Mouse (Mus musculus) frontal cortex, adult (tissue): ENCODE data around the gene Repin1.

Experiments
- ATAC-seq: cut with Nextera tagmentation; 2 replicates; pipeline ENCODE4 v1.9.2; 2017; ENCODE audit warnings: mild to moderate bottlenecking, moderate library complexity, mixed read lengths; ENCODE audit not compliant: low TSS enrichment

The Repin1 gene

DNA sequence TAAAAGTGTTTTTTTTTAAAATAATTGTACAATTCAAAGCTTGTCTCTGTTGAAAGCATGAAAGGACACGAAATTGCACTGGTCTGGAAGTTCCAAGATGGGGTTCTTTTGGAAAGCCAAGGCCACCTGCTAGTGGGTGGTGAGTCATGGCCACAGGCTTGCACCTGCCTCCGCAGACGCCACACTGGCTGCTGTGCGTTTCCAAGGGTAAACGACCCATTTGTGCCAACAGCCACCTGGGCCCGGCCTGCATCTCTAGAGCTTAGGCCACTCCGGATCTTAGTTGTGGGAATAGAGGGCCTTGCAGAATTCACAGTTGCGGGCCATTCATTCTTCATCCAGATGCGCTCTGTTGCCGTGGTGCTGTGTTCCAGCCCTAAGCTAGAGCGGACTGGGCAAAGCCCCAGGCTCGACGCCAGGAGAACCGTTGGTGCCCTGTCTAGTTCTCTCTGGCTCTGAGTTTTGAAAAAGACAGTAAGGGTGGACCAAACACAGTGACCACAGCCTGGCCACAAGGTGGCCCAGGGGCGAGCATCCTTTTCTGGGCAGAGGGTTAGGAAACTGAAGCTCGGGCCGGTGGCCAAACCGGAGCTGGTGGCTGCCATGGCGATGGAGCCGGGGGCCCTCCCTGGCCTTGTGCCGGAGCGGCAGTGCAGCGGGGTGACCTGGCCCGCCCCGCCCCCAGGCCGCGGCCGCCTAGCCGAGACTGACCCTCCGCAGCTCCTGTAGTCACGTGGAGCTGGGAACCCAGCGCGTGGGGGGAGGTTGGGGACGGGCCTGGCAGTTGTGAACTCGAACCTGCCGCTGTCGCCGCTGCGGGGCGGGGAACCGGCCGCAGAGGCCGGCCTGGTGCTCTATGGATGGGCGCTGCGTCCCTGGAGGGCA, at the start of gene Repin1, which contains the start of gene Gm44965:
Gene Repin1, plus strand, starts transcription at position 726 of the 885 bp plus-strand sequence.
Gene Gm44965, plus strand, starts transcription at position 784 of the 885 bp plus-strand sequence.
- peak; percentile 56 for ATAC-seq

DNA sequence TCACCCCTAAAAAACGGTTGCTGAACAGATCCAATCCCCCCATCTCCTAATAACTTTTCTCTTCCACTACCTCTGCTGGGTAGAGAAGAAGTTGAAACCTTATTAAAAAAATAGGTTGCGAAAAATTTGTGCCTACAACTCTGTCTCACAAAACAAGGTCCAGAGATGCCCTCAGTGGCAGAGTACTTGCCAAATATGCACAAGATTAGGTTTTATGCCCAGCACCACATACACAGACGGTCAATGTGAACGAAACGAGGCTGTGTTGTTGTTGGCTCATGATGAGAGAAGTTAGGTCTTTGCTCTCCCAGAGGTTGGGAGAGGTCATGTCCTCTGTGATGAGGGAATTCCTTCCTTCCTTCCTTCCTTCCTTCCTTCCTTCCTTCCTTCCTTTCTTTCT, 48.4 kb upstream of the Repin1 start:
- no peak for ATAC-seq

DNA sequence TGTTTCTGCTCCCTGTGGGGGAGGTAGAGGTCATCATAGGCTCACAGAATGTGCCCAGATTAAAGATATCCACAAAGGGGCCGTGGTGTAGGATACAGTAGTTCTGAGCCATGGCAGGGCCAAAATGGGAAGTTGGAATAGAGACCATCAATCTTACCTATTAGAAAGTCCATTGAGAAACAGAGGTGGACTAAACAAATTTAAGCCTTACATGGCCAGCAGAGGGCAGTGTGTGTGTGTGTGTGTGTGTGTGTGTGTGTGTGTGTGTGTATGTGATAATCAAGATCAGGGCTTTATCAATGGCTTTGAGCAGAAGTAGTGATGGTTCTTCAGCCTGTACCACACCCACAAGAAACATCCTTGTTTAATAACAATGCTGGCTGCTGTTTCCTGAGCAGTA, 47.4 kb upstream of the Repin1 start:
- ATAC-seq, result no peak

DNA sequence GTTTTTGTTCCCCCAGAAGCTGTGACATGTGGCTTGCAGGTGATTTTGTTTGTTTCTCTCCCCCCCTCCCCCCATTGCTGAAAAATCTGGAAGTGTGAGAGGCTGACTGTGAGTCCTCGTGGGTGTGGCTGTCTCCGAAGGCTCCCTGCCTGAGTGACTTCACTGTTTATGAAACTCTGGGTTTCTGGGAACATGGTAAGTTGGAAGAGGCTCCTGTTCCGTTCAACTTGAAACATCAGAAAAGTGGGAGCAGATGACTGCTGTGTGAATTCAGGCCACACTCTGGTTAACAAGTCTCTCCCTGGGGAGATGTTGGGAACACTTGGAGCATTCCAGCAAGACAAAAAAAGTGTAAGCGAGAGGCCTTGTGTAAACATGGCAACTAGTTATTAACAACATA, 46.8 kb upstream of the Repin1 start:
- no peak for ATAC-seq

DNA sequence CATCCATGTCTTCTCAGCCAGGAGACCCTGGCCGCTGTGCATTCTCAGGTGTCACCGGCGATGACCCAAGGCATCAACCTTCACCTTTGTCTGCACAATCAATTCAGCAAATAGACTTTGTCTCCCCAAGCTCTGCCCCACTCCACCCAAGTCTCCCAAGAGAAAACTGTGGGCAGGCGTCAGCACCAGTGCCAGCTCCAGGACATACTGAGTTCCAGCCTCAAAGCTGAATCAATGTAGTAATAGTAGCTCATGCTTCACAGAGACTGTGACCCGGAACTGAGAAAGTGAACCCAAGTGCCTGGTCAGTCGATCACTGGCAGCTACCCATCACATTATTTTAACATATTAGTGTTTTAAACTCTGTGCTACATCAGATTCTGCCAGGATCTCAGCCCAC, 45.4 kb upstream of the Repin1 start:
- no peak for ATAC-seq

DNA sequence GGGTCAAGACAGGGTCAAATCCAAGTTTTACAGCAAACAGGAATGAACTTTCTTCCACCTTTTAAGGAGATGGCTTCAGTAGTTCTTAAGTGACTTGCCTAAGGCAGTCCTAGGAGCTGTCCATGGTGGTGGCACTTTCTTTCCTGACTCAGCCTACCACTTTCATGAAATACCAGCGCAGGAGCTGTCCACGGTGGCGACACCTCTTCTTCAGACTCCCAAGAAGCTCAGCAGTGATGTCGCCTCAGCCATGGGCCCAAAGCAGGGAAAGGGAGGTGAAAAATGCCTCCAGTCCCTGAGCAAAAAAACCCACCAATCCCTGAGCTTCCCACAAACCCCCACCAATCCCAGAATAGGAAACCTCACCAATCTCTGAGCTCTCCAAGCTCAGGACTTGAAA, 40.8 kb upstream of the Repin1 start:
- ATAC-seq, result no peak

DNA sequence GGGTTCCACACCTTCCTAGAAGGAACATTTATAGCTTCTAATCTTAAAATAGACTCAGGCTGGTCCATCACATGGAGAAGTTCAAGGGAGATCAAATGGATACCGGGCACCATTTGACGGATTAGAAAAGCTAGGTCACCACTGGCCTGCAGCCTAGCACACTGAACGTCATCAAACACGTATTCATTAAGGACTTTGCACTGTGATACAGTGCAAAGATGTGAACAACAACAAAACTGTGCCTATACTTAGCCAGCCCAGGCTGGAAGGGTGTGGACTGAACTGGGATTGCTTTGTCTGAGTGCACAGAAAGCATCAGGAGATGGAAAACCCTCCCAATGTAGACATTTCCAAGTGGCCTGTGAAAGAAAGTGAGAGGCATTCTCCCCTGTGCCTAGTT, 39.9 kb upstream of the Repin1 start:
- peak; percentile 6; the same call in 1 of the 2 replicates for ATAC-seq

DNA sequence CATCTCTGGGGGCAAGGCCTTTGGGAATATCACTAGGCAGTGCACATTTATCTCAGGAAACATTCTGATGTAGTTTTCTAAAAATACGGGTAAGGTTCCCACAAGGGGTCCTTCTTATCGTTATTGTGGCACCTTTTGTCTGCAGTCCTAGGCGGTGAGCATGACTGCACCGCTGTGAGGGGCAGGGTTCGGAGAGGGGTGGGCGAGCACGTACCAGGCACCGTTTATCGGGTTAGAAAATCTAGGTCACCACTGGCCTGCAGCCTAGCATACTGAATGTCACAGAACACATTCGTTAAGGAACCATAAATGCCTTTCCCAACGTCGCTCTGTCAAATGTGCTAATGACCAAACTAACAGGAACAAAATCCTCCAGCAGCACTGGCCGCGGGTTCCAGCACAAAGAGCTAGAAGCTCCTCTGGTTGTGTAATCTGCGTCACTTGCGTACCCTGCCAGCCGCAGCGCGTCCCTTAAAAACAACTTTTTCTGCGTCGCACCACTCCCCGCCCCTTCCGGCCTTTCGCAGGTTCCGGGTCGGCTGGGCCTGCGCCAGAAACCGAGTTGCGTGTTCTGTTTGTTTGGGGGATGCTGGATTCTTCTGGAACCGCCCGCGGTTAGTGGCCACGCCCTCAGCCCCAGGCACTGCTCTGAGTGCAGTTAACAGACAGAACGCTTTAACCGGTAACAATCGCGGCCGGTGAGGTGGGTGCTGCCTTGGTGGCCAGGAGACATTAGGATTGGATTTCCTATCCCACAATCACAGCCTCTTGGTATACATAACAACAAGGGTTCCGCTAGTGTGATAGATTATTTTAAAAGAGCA, 39.2 kb upstream of the Repin1 start, which contains the start of gene Lrrc61:
Gene Lrrc61, plus strand, starts transcription at position 517 of the 824 bp plus-strand sequence.
- peak; percentile 91 for ATAC-seq

DNA sequence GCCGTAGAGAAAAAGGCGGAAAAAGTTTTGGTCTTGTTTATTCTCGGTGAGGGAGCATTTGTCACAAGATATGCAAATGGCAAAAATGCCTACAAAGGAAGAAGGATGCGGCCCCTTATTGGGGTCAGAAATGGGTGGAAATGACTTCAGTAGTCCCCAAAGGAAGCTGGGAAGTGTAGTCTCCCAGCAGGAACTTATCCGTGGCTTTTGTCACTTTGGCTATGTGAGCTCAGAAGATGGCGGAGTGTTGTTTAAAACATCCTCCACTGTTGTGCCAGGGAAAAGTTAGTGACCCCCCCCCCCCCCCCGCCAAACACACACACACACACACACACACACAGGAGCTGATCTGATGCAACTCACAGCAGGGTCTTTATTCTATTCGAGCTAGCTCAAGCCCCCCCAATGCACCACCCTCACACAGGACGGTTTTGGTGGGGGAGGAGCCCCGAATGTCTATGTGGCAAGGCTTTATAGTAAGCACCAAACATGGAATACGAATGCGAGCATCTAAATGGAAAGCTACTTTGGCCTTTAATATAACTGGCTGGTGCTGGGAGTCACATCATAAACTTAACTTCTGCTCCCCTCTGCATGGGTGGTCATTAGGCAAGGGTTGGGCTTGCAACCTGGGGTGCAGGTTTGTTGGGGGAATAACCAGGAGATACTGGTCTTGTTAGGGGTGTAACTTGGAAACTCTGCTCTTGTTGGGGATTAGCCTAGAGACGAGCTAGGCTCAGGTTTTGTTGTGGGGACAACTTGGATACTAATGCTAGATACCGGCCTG, 38.4 kb upstream of the Repin1 start:
- ATAC-seq, result peak; percentile 91

DNA sequence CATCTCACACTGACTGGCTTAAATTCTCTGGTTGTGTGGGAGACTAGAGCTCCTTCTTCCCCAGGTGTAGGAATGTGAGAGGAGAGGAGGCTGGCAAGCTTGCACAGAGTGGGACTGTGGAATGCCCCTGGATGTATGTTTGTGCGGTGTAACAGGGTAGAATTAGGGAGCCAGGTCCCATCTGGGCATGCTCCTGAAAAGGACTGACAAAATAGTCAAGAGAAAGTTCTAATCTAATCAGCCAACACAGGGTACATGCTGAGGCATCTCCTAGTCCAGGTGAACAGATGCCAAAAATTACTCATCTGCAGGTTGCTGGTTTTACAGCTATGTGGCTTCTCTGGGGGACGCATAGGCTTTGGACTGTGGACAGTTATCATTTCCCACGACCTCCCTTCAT, 37.7 kb upstream of the Repin1 start:
- ATAC-seq, result no peak

DNA sequence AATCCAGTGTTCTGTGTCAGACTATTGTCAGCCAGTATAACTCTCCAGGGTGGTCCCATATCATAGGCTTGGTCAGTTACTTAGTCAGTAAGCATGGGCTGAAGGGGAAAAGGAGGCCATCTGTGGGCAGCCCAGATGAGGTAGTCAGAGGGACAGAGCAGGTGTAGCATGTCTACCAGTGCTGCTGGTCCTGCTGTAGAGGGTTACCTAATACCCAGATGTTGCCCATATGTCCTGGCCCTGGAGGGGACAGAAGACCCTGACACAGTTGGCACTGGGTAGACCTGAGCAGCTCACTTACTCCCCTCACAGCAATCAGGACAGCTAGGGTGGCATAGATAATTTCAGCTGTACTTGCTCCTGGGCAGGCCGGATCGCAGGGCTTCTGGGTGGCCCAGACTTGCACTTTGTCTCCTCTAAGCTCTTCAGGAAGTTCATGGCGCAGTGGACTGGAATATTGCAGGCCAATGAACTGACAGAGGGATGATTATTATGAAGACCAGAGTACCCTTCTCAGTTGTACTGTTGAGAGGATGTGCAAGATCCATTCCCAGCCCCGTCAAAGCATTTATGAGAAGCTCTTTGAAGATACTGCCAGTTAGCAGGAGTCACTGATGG, 27.9 kb upstream of the Repin1 start:
- ATAC-seq, result no peak

DNA sequence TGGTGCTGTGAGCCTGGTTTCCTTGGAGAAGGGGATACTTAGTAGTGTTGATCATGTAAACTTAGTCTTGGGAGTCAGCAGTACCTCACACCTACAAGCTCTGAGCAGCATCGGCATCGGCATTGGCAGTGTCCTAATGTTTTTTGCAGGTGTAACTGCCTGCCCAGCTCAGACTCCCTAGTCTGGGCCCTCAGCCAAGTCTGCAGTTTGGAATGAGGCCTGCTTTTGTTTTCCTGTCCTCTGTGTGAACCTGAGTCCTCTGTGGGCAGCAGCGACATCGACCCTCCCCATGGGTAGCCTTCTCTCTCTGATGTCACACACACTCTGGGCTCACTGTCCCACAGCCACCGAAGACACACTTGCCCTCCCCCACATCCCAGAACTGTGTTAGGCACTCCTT, 27.4 kb upstream of the Repin1 start:
- no peak for ATAC-seq

DNA sequence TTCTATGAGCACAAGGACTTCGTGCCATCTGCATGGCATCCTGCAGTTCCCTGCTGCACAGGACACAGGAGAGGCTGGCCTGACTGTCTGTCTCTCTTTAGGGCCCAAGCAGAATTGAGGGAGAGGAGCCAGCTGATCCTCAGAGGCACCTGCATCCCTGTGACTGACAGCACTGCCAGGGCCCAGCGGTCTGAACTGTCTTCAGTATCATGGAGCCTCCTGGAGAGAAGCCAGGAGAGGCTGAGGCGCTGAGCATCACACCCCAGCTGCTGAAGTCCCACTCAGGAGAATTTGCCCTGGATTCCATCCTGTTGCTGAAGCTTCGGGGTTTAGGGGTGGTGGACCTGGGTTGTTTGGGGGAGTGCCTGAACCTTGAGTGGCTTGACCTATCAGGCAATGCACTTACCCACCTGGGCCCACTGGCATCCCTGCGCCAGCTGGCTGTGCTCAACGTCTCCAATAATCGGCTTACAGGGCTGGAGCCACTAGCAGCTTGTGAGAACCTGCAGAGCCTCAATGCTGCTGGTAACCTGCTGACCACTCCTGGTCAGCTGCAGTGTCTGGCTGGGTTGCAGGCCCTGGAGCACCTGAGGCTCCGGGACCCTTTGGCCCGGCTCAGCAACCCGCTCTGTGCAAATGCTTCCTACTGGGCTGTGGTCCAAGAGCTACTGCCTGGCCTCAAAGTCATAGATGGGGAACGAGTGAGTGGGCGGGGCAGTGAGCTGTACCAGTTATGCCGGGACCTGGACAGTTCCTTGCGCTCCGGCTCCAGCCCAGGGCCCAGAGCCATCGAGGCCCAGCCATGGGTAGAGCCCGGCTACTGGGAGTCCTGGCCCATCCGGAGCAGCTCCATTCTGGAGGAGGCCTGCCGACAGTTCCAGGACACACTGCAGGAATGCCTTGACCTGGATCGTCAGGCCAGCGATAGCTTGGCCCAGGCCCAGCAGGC, 25.4 kb upstream of the Repin1 start:
- peak; percentile 68 for ATAC-seq

DNA sequence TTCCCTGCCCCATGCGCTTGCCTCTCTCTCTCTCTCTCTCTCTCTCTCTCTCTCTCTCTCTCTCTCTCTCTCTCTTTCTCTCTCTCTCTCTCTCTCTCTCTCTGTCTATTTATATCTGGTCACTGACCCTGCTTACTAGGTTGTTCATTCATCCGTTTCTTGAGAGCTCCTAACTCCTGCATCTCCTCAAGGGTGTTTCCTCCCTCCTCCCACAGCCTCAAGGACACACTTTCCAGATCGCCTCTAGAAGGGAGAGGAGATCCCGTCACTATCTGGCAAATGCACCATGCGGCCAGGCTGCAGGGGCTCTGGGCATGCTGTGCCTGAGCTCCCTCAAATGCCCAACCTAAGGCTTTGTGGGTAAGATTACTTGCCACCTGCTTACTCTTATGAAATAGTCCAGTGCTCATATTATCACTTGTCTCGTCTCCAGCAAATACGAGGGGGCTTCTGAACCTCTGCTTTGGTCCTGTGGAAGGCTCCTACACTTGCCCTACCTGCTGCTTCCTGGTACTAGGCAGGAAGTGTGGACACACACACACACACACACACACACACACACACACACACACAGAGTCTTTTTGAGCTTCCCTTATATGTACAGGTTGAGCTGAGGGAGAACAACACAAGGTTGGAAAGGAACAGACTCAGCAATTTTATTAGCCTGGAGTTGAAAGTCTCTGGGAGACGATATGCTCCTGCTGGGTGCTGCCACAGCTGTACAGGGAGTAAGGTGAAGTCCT, 24.4 kb upstream of the Repin1 start:
- ATAC-seq, result no peak

DNA sequence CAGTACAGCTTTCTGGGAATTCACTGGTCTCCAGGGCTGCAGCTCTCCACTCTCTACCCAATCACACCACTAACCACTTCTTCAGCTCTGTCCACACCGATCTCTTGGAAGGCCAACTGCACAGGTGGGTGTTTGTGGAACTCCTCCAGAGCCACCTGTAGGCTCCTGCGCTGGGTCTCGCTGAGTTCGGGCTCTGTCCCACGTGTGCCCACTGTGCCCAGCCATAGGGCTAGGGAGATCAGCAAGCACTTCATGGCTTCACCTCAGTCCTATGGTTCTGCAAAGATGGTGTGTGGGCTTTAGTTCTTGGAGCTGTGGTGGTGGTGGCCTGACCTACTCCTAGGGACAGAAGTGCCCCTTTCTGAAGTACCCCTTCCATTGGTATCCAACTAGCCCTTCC, 21.7 kb upstream of the Repin1 start:
- no peak for ATAC-seq

DNA sequence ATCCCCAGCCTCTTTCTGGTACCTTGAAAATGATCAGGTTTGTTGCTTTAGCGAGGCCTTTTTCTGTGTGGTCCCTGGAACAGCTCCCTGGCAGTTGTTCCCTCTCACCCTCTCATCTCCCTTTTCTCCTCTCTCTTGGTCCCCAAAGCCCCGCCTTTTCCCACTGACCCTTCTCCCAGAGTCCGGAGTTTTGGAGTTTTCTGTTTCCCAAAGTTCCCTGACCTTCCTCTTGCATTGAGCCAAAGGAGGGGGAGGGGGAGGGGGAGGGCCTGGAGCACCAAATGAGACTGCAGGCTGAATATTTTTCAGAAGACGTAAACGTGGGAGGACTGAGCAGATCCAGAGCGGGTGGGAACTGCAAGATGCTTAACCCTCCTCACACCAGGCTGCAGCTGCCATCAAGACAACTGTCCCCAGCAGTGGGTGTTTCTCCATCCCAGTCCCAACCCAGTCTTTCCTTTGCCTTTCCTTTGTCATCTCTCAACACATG, 21.1 kb upstream of the Repin1 start, which contains the start of gene Rarres2:
Gene Rarres2, minus strand, starts transcription at position 218 of the 490 bp plus-strand sequence.
- ATAC-seq, result no peak

DNA sequence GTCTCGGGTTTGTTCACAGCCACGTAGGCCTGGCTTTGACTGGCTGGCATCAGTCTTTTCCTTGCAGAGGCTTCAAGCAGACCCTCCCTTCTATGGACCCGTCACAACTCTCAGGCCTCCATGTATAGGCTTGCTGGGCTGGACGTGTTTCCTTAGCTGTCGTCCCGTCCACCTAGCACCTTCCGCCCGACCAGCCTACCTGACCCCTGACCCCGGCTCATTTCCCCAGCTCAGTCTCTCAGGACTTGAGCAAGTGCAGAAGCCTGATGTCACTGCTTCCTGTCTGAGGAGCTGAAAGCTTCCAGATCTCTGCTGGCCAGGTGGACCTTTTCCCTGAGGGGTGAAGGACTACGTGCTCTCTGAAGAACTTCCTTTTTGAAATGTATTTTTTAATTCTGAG, 20.4 kb upstream of the Repin1 start:
- ATAC-seq, result no peak

DNA sequence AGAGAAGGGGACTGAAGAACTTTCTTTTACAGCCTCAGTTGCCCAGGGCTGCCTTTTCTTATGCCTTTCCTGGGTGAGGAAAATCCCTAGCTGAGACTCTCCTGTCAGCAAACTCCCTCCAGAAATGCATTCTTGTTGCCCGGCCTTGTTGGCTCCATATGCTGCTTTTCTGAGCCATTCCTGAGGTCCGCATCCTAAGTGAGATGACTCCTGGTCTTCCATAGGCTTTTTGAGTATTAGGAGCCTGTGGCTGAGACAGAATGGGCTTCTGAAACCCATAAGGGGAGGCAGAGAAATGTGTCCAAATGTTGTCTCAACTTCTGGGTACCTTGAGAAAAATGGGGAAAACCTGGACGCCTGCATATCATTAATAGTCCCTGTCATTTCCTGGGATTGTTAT, 19.7 kb upstream of the Repin1 start:
- ATAC-seq, result no peak

DNA sequence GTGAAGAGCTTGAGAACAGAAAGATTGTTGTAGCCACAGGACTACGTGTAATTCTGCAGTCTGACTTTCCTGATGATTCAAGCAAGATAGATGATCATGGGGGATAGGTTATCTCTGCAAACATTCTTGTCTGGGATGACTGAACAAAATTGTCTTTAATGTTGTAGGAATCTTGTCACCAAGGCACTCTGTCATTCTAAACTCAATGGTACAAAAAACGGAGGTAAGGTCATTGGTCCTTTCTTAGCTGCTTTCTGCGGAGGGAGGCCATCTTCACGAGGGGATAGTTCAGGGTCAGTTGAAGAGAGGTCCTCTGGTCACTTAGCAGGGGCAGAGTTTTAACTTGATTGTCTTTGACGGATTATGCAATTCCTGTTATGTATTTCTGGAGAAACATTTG, 14.9 kb upstream of the Repin1 start:
- ATAC-seq, result no peak
